Mouse (Mus musculus) CH12.LX (cell line): ENCODE measurements around the gene Med15. TPM values are rescaled to one million over a fixed set of nuclear protein-coding genes. Genes with fewer than 3 reads are reported as not detected.
A peak's percentile ranks its signal among the peaks of the same experiment; 100 is the strongest.
"Not testable (repeated sequence)": the region's sequence is repeated elsewhere in the genome, so short reads cannot be mapped to it uniquely, and the experiment has no call there.

Experiments
- DNase-seq: peaks from one replicate; pipeline ENCODE4 v3.0.0-alpha.2; 2013; ENCODE audit errors: extremely low read depth
- H3K27ac ChIP-seq: 2 replicates; pipeline ENCODE4 v1.5.1; 2012; ENCODE audit warnings: low read depth, mild to moderate bottlenecking, control low read depth, moderate library complexity; ENCODE audit not compliant: insufficient read depth
- H3K27me3 ChIP-seq: replicated peaks from 2 replicates; pipeline ENCODE3; 2012; ENCODE audit warnings: inconsistent platforms
- H3K36me3 ChIP-seq, 2 experiments: replicated peaks in 1 of 2; 2 replicates each; pipeline versions ENCODE3 to v1.6.1; 2012; ENCODE audit warnings: inconsistent platforms in 1 of 2, low read length in 1 of 2, mild to moderate bottlenecking in 1 of 2, mixed read lengths in 1 of 2, moderate library complexity in 1 of 2; ENCODE audit not compliant: control insufficient read depth in 1 of 2, insufficient read depth in 1 of 2
- H3K4me1 ChIP-seq, 2 experiments: 2 replicates each; pipeline ENCODE4 v1.6.1; 2012; ENCODE audit warnings: inconsistent platforms in 1 of 2, moderate library complexity in 1 of 2; ENCODE audit not compliant: insufficient read depth in 2 of 2, control insufficient read depth in 1 of 2
- H3K4me2 ChIP-seq: 2 replicates; pipeline ENCODE4 v1.6.1; 2012; ENCODE audit warnings: low read depth, mild to moderate bottlenecking, control low read depth; ENCODE audit not compliant: poor library complexity, insufficient read depth, severe bottlenecking
- H3K4me3 ChIP-seq, 3 experiments: fragments of 150-350 bp in 1 of 3; sonication (generic) in 1 of 3; replicated peaks in 1 of 3; 2 replicates each; pipeline versions ENCODE3 to v1.5.1; 2011 to 2012; ENCODE audit warnings: low read depth in 2 of 3, low read length in 2 of 3, mild to moderate bottlenecking in 2 of 3, moderate library complexity in 2 of 3, control low read depth in 1 of 3, improper control_type of control experiment in 1 of 3, inconsistent platforms in 1 of 3, mixed read lengths in 1 of 3; ENCODE audit not compliant: poor library complexity in 1 of 3
- H3K79me2 ChIP-seq: replicated peaks from 2 replicates; pipeline ENCODE4 v1.6.1; 2012; ENCODE audit warnings: mild to moderate bottlenecking, moderate library complexity; ENCODE audit not compliant: control insufficient read depth, poor library complexity, insufficient read depth, severe bottlenecking; ENCODE audit errors: extremely low read depth
- H3K9ac ChIP-seq: 2 replicates; pipeline ENCODE4 v1.6.1; 2012; ENCODE audit warnings: low read depth, mild to moderate bottlenecking, control low read depth, moderate library complexity; ENCODE audit not compliant: insufficient read depth
- H3K9me3 ChIP-seq: replicated peaks from 2 replicates; pipeline ENCODE3; 2012; ENCODE audit warnings: low read length, inconsistent platforms, mixed read lengths
- BHLHE40 ChIP-seq: IDR thresholded peaks from 2 replicates; pipeline ENCODE4 v1.6.1; 2011; ENCODE audit warnings: mild to moderate bottlenecking, low read depth, low read length, improper control_type of control experiment
- CHD2 ChIP-seq: IDR thresholded peaks from 2 replicates; pipeline ENCODE4 v1.6.1; 2011; ENCODE audit warnings: low read length, improper control_type of control experiment
- CTCF ChIP-seq, 2 experiments: IDR thresholded peaks in 1 of 2; conservative IDR thresholded peaks in 1 of 2; 2 replicates each; pipeline ENCODE4 v1.5.1; 2011 to 2012; ENCODE audit warnings: low read depth in 2 of 2, low read length in 2 of 2, improper control_type of control experiment in 1 of 2, inconsistent platforms in 1 of 2, mild to moderate bottlenecking in 1 of 2, moderate library complexity in 1 of 2
- GABPA ChIP-seq: IDR thresholded peaks from 2 replicates; pipeline ENCODE4 v1.6.1; 2012; ENCODE audit warnings: low read depth, low read length, improper control_type of control experiment, inconsistent platforms; ENCODE audit not compliant: insufficient replicate concordance
- MAFK ChIP-seq: IDR thresholded peaks from 2 replicates; pipeline ENCODE4 v1.6.1; 2011; ENCODE audit warnings: low read length, improper control_type of control experiment; ENCODE audit not compliant: insufficient replicate concordance
- MAX ChIP-seq: IDR thresholded peaks from 2 replicates; pipeline ENCODE4 v1.6.1; 2011; ENCODE audit warnings: low read length, improper control_type of control experiment
- MAZ ChIP-seq: IDR thresholded peaks from 2 replicates; pipeline ENCODE4 v1.6.1; 2012; ENCODE audit warnings: low read depth, mild to moderate bottlenecking, inconsistent platforms, low read length, improper control_type of control experiment, moderate library complexity
- RAD21 ChIP-seq: IDR thresholded peaks from 2 replicates; pipeline ENCODE4 v1.6.1; 2011; ENCODE audit warnings: low read depth, mild to moderate bottlenecking, low read length, improper control_type of control experiment, moderate library complexity
- RCOR1 ChIP-seq: conservative IDR thresholded peaks from 2 replicates; pipeline ENCODE4 v1.6.1; 2012; ENCODE audit warnings: low read depth, mild to moderate bottlenecking, inconsistent platforms, low read length, improper control_type of control experiment
- SIN3A ChIP-seq: IDR thresholded peaks from 2 replicates; pipeline ENCODE4 v1.6.1; 2012; ENCODE audit warnings: low read length, improper control_type of control experiment, inconsistent platforms
- SMC3 ChIP-seq: IDR thresholded peaks from 2 replicates; pipeline ENCODE4 v1.6.1; 2011; ENCODE audit warnings: low read depth, low read length, improper control_type of control experiment
- ZKSCAN1 ChIP-seq: IDR thresholded peaks from 2 replicates; pipeline ENCODE4 v1.6.1; 2012; ENCODE audit warnings: low read depth, inconsistent platforms, low read length, improper control_type of control experiment, borderline replicate concordance
- ZMIZ1 ChIP-seq: IDR thresholded peaks from 2 replicates; pipeline ENCODE4 v1.6.1; 2012; ENCODE audit warnings: low read depth, mild to moderate bottlenecking, inconsistent platforms, low read length, improper control_type of control experiment
- ZNF384 ChIP-seq: IDR thresholded peaks from 2 replicates; pipeline ENCODE4 v1.6.1; 2012; ENCODE audit warnings: low read depth, low read length, improper control_type of control experiment, inconsistent platforms
- dilution Hi-C: fragments of 300-500 bp; cut with MboI; formaldehyde crosslinking; loops from 2 replicates; pipeline ENCODE4 v1.14.3; 2020; ENCODE audit warnings: low sequenced_read_pairs; ENCODE audit not compliant: extremely low pct_unique_long_range_greater_than_20kb, extremely low pct_ligation_motif_present
- in situ Hi-C: fragments of 300-500 bp; cut with MboI; formaldehyde crosslinking; loops from 3 replicates; pipeline ENCODE4 v1.14.3; 2019; ENCODE audit warnings: low sequenced_read_pairs, low pct_ligation_motif_present, low pct_unique_long_range_greater_than_20kb, mixed read lengths
- polyA plus RNA-seq: library from polyadenylated mRNA; unstranded; fragments of >175 nt; gene quantifications from 2 replicates; pipeline ENCODE4 v1.2.1, GENCODE M21; 2012; ENCODE audit warnings: low read depth; ENCODE audit not compliant: insufficient read length
- total RNA-seq, 2 experiments: library from RNA; depleted of rRNA; stranded (reverse); fragments of 300-350 nt in 1 of 2; fragments of >200 nt in 1 of 2; gene quantifications; 2 replicates each; pipeline ENCODE4 v1.2.3; 2012 to 2014

The Med15 gene
- total and polyA plus RNA-seq, 3 experiments: 20.1 to 78.1 (median 42.6) TPM

- H3K4me3 ChIP-seq, H3K27me3 ChIP-seq, H3K9ac ChIP-seq, H3K4me1 ChIP-seq, dilution Hi-C loops, H3K4me2 ChIP-seq, H3K36me3 ChIP-seq, H3K27ac ChIP-seq, H3K9me3 ChIP-seq, H3K79me2 ChIP-seq: not testable (repeated sequence)
- in situ Hi-C loops: loop anchor here (5.0 kb wide), 1 partner anchor 57 kb away; no protein-coding TSS in a partner anchor
- peak; percentile 41 for TF ChIP-seq RAD21
- TF ChIP-seq CTCF (conservative IDR thresholded peaks at IDR 0.05 in 1 of 2, IDR thresholded peaks at IDR 0.05 in 1 of 2; ENCODE audit: low read depth in 2 of 2, low read length in 2 of 2): peak; percentile 38 to 56
- TF ChIP-seq SMC3: peak; percentile 34; the same call in 1 of the 2 replicates
- peak; percentile 30 for DNase-seq
These were observed 118.0 kb downstream of the Med15 start for GRCm38 (mm10) chr16:17614740-17615139.

DNA sequence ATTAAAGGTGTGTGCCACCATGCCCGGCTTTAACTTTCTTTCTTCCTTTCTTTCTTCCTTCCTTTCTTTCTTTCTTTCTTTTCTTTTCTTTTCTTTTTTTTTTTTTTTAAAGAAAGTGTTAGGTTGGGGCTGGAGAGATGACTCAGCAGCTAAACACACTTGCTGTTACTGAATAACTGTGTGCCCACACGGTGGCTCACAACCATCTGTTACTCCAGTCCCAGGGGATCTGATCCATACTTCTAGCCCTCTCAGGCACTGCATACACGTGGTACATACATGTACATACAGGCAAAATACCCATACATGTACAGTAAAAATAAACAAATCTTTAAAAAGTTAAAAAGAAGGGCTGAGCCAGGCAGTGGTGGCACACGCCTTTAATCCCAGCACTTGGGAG lies 121.3 kb downstream of the Med15 start:
- Histone ChIP-seq H3K79me2 (no peaks in the 10 kb centered on the region), H3K27ac (no peak overlapping the region), H3K27me3 (peaks cover 7% of the 10 kb centered on the region), H3K36me3 (no peaks in the 10 kb centered on the region), H3K9ac (no peak overlapping the region), H3K4me2 (no peak overlapping the region), H3K9me3 (peaks cover 18% of the 10 kb centered on the region), H3K4me1 (peaks cover 0 to 5% of the 10 kb centered on the region in 2 experiments; a peak in 2 of 4 replicates), H3K4me3 (no peak overlapping the region)
- no peak for DNase-seq
- dilution Hi-C loops (no loop called here), in situ Hi-C loops (no loop called here)
- TF ChIP-seq CTCF (conservative IDR thresholded peaks at IDR 0.05 in 1 of 2, IDR thresholded peaks at IDR 0.05 in 1 of 2; ENCODE audit: low read depth in 2 of 2, low read length in 2 of 2): no peak
- no peak for TF ChIP-seq BHLHE40
- no peak for TF ChIP-seq ZMIZ1
- TF ChIP-seq MAZ: no peak
- TF ChIP-seq RCOR1: no peak
- TF ChIP-seq MAX: no peak
- no peak for TF ChIP-seq MAFK

DNA sequence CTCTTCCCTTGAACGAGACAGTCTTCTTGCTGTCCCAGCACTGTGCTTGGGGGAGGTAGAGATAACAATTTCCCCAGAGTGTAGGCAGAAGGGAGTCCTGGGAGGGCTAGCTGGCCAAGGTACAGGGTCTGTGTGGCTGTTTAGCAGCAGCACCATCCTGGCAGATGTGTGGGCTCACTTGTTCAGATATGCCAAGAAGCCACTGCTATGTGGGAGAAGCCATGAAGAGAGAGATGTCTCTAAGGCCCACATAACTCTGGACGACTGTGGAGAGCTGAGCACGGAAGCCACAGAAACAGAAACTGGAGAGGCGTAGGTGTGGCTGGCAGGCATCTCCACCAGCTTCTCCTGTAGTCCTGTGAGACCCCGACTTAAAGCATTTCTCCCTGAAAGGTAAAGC lies 127.0 kb downstream of the Med15 start:
- no peak overlapping the region for H3K4me3 ChIP-seq
- DNase-seq: no peak
- H3K4me1 ChIP-seq: 0 out of 4 replicates have a peak, but pooled peaks cover 0 to 4% of the 10 kb centered on the region in 2 experiments
- no peaks in the 10 kb centered on the region for H3K36me3 ChIP-seq
- dilution Hi-C loops: no loop called here
- no peak overlapping the region for H3K27ac ChIP-seq
- in situ Hi-C loops: no loop called here
- TF ChIP-seq ZNF384 (no peak), ZKSCAN1 (no peak), CHD2 (no peak), BHLHE40 (no peak), SIN3A (no peak), GABPA (no peak), MAZ (no peak)
- no peaks in the 10 kb centered on the region for H3K79me2 ChIP-seq
- no peak overlapping the region for H3K4me2 ChIP-seq
- H3K9me3 ChIP-seq: peaks cover 22% of the 10 kb centered on the region
- peaks cover 26% of the 10 kb centered on the region for H3K27me3 ChIP-seq
- H3K9ac ChIP-seq: no peak overlapping the region
